Mouse (Mus musculus) brain, embryonic 14.5 days (tissue): Measurements from ENCODE around the gene Eef1akmt4.

Experiments
- CTCF ChIP-seq: fragments of 200-500 bp; IDR thresholded peaks from 2 replicates; pipeline ENCODE4 v1.5.1; 2012; ENCODE audit warnings: inconsistent platforms, mild to moderate bottlenecking, moderate library complexity, borderline replicate concordance; ENCODE audit not compliant: insufficient read depth, insufficient read length; ENCODE audit errors: extremely low read depth
- POLR2A ChIP-seq: fragments of 200-500 bp; IDR thresholded peaks from 2 replicates; pipeline ENCODE4 v1.6.1; 2012; ENCODE audit warnings: mild to moderate bottlenecking, inconsistent platforms, borderline replicate concordance; ENCODE audit not compliant: poor library complexity, insufficient read depth, insufficient read length, severe bottlenecking; ENCODE audit errors: extremely low read depth

DNA sequence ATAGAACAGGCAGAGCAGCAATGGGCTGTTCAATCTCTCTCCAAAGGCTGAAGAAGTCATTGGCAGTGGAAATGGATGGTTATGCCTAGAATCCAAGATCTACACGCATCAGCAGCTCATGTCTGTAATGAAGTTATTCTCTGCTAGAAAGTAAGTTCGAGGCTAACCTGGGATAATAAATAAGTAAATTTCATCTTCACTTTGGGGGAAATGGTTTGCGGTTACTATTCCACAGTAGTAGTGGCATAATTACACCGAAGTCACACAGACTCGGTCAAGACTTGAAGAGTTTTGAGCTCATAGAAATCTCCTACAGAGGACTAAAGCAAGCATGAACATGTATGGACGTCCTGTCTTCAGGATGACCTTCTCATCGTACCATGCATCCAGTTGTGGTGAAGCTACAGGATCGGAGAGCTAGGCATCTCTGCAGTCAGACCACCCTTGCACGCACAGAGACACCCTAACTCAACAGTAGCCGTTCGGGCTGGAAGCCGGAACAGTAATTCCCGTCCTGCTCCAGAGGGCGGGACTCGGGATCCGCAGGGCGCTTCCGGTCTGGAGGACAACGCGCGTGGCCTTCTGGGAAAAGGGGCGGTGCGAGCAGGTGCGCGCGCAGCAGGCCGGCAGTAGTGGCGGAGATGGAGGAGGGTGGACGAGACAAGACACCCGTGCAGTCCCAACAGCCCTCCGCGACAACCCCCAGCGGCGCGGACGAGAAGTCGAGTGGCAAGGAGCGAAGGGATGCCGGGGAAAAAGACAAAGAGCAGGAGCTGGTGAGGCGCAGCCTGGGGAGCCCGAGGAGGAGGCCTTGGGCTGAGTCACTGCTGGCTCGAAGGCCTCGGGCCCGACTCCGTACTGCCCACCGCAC lies 39.9 kb downstream of the Eef1akmt4 start, which contains the start of gene Psmd2:
- TF ChIP-seq CTCF (no peak), POLR2A (peak; percentile 63; the same call in 1 of the 2 replicates)
